Mouse (Mus musculus) limb, embryonic 14.5 days (tissue): Measurements from ENCODE around the gene Minpp1. TPM values are rescaled to one million over a fixed set of nuclear protein-coding genes. Genes with fewer than 3 reads are reported as not detected.

Experiments used
- ATAC-seq: fragments of 200-750 bp; cut with Nextera tagmentation; 2 replicates; pipeline ENCODE4 v1.8.0; 2017; ENCODE audit warnings: low read depth, moderate number of reproducible peaks, moderate TSS enrichment; ENCODE audit not compliant: low FRiP score
- DNase-seq: peaks from one replicate; pipeline ENCODE4 v3.0.0-alpha.2; 2015; ENCODE audit warnings: low spot score
- H3K27ac ChIP-seq: fragments of 300-500 bp; sonication (generic); replicated peaks from 2 replicates; pipeline ENCODE4 v1.5.1; 2014; ENCODE audit warnings: low read depth, mild to moderate bottlenecking, low read length, moderate library complexity, mixed read lengths
- H3K27me3 ChIP-seq: fragments of 300-500 bp; sonication (generic); 2 replicates; pipeline ENCODE4 v1.6.1; 2014; ENCODE audit warnings: low read length, mixed read lengths; ENCODE audit not compliant: control insufficient read depth, insufficient read depth
- H3K36me3 ChIP-seq: fragments of 300-500 bp; sonication (generic); 2 replicates; pipeline ENCODE4 v1.6.1; 2014; ENCODE audit warnings: mild to moderate bottlenecking, low read length, moderate library complexity, mixed read lengths; ENCODE audit not compliant: control insufficient read depth, insufficient read depth
- H3K4me1 ChIP-seq: fragments of 300-500 bp; sonication (generic); 2 replicates; pipeline ENCODE4 v1.6.1; 2014; ENCODE audit warnings: antibody characterized with exemption, low read length, mixed read lengths; ENCODE audit not compliant: control insufficient read depth, insufficient read depth
- H3K4me2 ChIP-seq: fragments of 300-500 bp; sonication (generic); replicated peaks from 2 replicates; pipeline ENCODE4 v1.6.1; 2014; ENCODE audit warnings: low read depth, mild to moderate bottlenecking, low read length, moderate library complexity; ENCODE audit not compliant: severe bottlenecking
- H3K4me3 ChIP-seq: fragments of 300-500 bp; sonication (generic); replicated peaks from 2 replicates; pipeline ENCODE4 v1.5.1; 2014; ENCODE audit warnings: low read length
- H3K9ac ChIP-seq: fragments of 300-500 bp; sonication (generic); 2 replicates; pipeline ENCODE4 v1.6.1; 2014; ENCODE audit warnings: mild to moderate bottlenecking, low read depth, low read length, moderate library complexity; ENCODE audit not compliant: severe bottlenecking
- H3K9me3 ChIP-seq: fragments of 300-500 bp; sonication (generic); 2 replicates; pipeline ENCODE4 v1.6.1; 2016; ENCODE audit warnings: low read length; ENCODE audit not compliant: control insufficient read depth
- POLR2A ChIP-seq: fragments of 200-500 bp; IDR thresholded peaks from 2 replicates; pipeline ENCODE4 v1.8.0; 2012; ENCODE audit warnings: inconsistent platforms, mild to moderate bottlenecking, moderate library complexity, borderline replicate concordance; ENCODE audit not compliant: insufficient read depth, insufficient read length; ENCODE audit errors: extremely low read depth
- WGBS: fragments of 180-500 bp; shearing (Covaris S2); extraction: QIAGEN DNeasy Blood & Tissue Kit; methylation state at CpG from one replicate; pipeline ENCODE4 v1.1.7; 2014; 5-methylcytosine and 5-hydroxymethylcytosine counted together
- polyA plus RNA-seq, 2 experiments: library from polyadenylated mRNA; depleted of rRNA in 1 of 2; stranded (reverse) in 1 of 2; unstranded in 1 of 2; fragments of >200 nt; fragmentation: Nextera tagmentation in 1 of 2; extraction: Ambion mirVana in 1 of 2; gene quantifications; 2 replicates each; pipeline versions ENCODE4 v1.2.1 to v1.2.3; 2012 to 2014

Minpp1 gene
- polyA plus RNA-seq, 2 experiments = 40.8 to 64.8 TPM

DNA sequence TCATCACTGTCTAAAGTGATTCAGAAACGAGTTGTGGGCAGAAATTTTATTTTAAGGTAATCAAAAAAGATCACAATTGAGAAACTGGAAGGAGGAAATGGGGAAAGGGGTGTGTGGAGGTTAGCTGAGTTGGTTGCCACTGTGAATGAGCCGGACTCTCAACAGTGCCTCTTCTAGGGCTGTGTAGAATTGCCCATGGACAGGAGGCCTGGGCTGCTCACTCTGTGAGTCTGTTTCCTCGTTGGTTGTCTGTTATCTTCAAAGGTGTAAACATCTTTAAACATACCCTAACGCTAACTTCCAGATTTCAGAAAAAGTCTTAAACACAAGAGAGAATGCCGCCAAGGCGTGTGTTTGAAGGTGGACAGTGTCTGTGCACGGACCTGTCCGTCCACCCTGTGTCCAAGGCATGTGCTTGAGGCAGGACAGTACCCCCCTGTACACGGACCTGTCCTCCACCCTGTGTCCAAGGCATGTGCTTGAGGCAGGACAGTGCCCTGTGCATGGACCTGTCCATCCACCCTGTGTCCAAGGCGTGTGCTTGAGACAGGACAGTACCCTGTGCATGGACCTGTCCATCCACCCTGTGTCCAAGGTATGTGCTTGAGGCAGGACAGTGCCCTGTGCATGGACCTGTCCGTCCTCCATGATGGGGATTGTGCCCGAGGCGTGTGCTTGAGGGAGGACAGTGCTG is 14.9 kb upstream of the Minpp1 start:
- DNase-seq = no peak
- WGBS = 88% methylated on average over 13 of the region's 13 CpGs
- ATAC-seq = no peak
- Histone ChIP-seq H3K9ac (no peak overlapping the region), H3K27me3 (no peaks in the 10 kb centered on the region), H3K4me1 (no peaks in the 10 kb centered on the region), H3K4me3 (no peak overlapping the region), H3K9me3 (no peaks in the 10 kb centered on the region), H3K27ac (no peak overlapping the region), H3K4me2 (no peak overlapping the region), H3K36me3 (no peaks in the 10 kb centered on the region)
- no peak for TF ChIP-seq POLR2A

- no peak overlapping the region for H3K27ac ChIP-seq
- no peaks in the 10 kb centered on the region for H3K27me3 ChIP-seq
- no peak overlapping the region for H3K4me2 ChIP-seq
- H3K4me3 ChIP-seq = no peak overlapping the region
- no peak for ATAC-seq
- no peak overlapping the region for H3K9ac ChIP-seq
- H3K36me3 ChIP-seq = no peaks in the 10 kb centered on the region
- TF ChIP-seq POLR2A = no peak
- no peaks in the 10 kb centered on the region for H3K9me3 ChIP-seq
- DNase-seq = no peak
- 79% methylated on average over 12 of the region's 12 CpGs for WGBS
- no peaks in the 10 kb centered on the region for H3K4me1 ChIP-seq
Measured at GRCm38 (mm10) chr19:32476016-32476711, 9.4 kb upstream of the Minpp1 start.

DNA sequence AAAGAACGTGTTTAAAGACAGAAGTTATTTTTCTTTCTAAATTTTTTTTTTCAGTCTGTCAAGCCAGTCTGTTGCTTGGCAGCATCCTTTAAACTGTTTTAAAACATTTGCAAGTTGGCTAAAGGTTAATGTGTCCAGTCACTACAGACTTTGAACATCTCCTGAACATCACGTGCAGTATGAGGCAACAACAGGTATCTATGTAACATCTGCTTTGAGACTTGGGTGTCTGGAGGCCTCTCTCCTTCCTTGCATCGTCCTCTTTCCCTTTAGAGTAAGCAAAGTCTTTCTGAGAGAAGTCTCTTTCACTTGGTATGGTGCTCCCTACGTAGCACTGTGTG is 8.9 kb upstream of the Minpp1 start:
- Histone ChIP-seq H3K4me3 (no peak overlapping the region), H3K27me3 (no peaks in the 10 kb centered on the region), H3K4me1 (no peaks in the 10 kb centered on the region), H3K4me2 (no peak overlapping the region), H3K27ac (no peak overlapping the region), H3K9me3 (no peaks in the 10 kb centered on the region), H3K9ac (no peak overlapping the region), H3K36me3 (no peaks in the 10 kb centered on the region)
- DNase-seq (no peak), ATAC-seq (no peak)
- no peak for TF ChIP-seq POLR2A
- 80% methylated on average over 4 of the region's 4 CpGs for WGBS

- Histone ChIP-seq H3K4me3 (no peak overlapping the region), H3K27me3 (no peaks in the 10 kb centered on the region), H3K4me2 (no peak overlapping the region), H3K36me3 (no peaks in the 10 kb centered on the region), H3K27ac (no peak overlapping the region), H3K4me1 (no peaks in the 10 kb centered on the region), H3K9ac (no peak overlapping the region), H3K9me3 (no peaks in the 10 kb centered on the region)
- ATAC-seq = no peak
- no peak for DNase-seq
- 88% methylated on average over 5 of the region's 5 CpGs for WGBS
- TF ChIP-seq POLR2A = no peak
Measured at GRCm38 (mm10) chr19:32480255-32480654, 5.3 kb upstream of the Minpp1 start.

GRCm38 (mm10) chr19:32480791-32481442 is 4.7 kb upstream of the Minpp1 start:
- Histone ChIP-seq H3K9ac (no peak overlapping the region), H3K36me3 (no peaks in the 10 kb centered on the region), H3K27ac (no peak overlapping the region), H3K27me3 (no peaks in the 10 kb centered on the region), H3K4me2 (no peak overlapping the region), H3K9me3 (no peaks in the 10 kb centered on the region), H3K4me3 (no peak overlapping the region), H3K4me1 (no peaks in the 10 kb centered on the region)
- DNase-seq (no peak), ATAC-seq (no peak)
- WGBS = 77% methylated on average over 8 of the region's 8 CpGs
- TF ChIP-seq POLR2A = no peak
